Mouse (Mus musculus) lung, embryonic 14.5 days (tissue): ENCODE measurements at regions not wholly inside any gene's neighbourhood (a gene's known extent, or its start where the extent isn't known, plus 50 kb on each side); places are given as distances from the start of the nearest gene placed in this dataset.
A peak's percentile ranks its signal among the peaks of the same experiment; 100 is the strongest.

Experiments
- ATAC-seq: fragments of 200-750 bp; cut with Nextera tagmentation; 2 replicates; pipeline ENCODE4 v1.8.0; 2017; ENCODE audit warnings: mild to moderate bottlenecking, moderate TSS enrichment, moderate library complexity; ENCODE audit not compliant: insufficient read depth
- DNase-seq: peaks from one replicate; pipeline ENCODE4 v3.0.0-alpha.2; 2015
- H3K27ac ChIP-seq: fragments of 300-500 bp; sonication (generic); 2 replicates; pipeline ENCODE4 v1.5.1; 2014; ENCODE audit warnings: low read depth, mild to moderate bottlenecking, moderate library complexity
- H3K27me3 ChIP-seq: fragments of 300-500 bp; sonication (generic); 2 replicates; pipeline ENCODE4 v1.6.1; 2014; ENCODE audit warnings: low read length, control low read depth; ENCODE audit not compliant: insufficient read depth
- H3K36me3 ChIP-seq: fragments of 300-500 bp; sonication (generic); 2 replicates; pipeline ENCODE4 v1.6.1; 2014; ENCODE audit warnings: control low read depth; ENCODE audit not compliant: insufficient read depth
- H3K4me1 ChIP-seq: fragments of 300-500 bp; sonication (generic); 2 replicates; pipeline ENCODE4 v1.6.1; 2014; ENCODE audit warnings: antibody characterized with exemption, control low read depth; ENCODE audit not compliant: insufficient read depth
- H3K4me2 ChIP-seq: fragments of 300-500 bp; sonication (generic); 2 replicates; pipeline ENCODE4 v1.6.1; 2014; ENCODE audit warnings: mild to moderate bottlenecking
- H3K4me3 ChIP-seq: fragments of 300-500 bp; sonication (generic); 2 replicates; pipeline ENCODE4 v1.5.1; 2014; ENCODE audit warnings: low read depth, low read length
- H3K9ac ChIP-seq: fragments of 300-500 bp; sonication (generic); 2 replicates; pipeline ENCODE4 v1.6.1; 2014
- H3K9me3 ChIP-seq: fragments of 300-500 bp; sonication (generic); 2 replicates; pipeline ENCODE4 v1.6.1; 2016; ENCODE audit warnings: low read depth, low read length, control low read depth
- CTCF ChIP-seq: IDR thresholded peaks from 2 replicates; pipeline ENCODE4 v1.5.1; 2016; ENCODE audit warnings: antibody characterized with exemption, low read depth
- WGBS: fragments of 180-500 bp; shearing (Covaris S2); extraction: QIAGEN DNeasy Blood & Tissue Kit; methylation state at CpG from one replicate; pipeline ENCODE4 v1.1.7; 2014; 5-methylcytosine and 5-hydroxymethylcytosine counted together

GRCm38 (mm10) chr1:52305679-52306632 lies 72.9 kb upstream of the Gls start:
- Histone ChIP-seq H3K9ac (no peak overlapping the region), H3K9me3 (no peaks in the 10 kb centered on the region), H3K4me1 (no peaks in the 10 kb centered on the region), H3K27ac (no peak overlapping the region), H3K27me3 (no peaks in the 10 kb centered on the region), H3K36me3 (no peaks in the 10 kb centered on the region), H3K4me3 (no peak overlapping the region), H3K4me2 (no peak overlapping the region)
- no peak for ATAC-seq
- WGBS, result 79% methylated on average over 18 of the region's 18 CpGs
- TF ChIP-seq CTCF, result no peak
- no peak for DNase-seq

- Histone ChIP-seq H3K27me3 (no peaks in the 10 kb centered on the region), H3K36me3 (no peaks in the 10 kb centered on the region), H3K4me1 (no peaks in the 10 kb centered on the region), H3K4me2 (0 out of 2 replicates have a peak overlapping the region, but pooled peaks have one; percentile 27), H3K9me3 (no peaks in the 10 kb centered on the region), H3K27ac (no peak overlapping the region), H3K4me3 (no peak overlapping the region), H3K9ac (no peak overlapping the region)
- ATAC-seq (peak; percentile 80; the same call in 1 of the 2 replicates), DNase-seq (peak; percentile 90)
- WGBS, result 7% methylated on average over 6 of the region's 6 CpGs
- TF ChIP-seq CTCF, result peak; percentile 74
These were observed 69.5 kb upstream of the Gls start for GRCm38 (mm10) chr1:52302557-52302956.

GRCm38 (mm10) chr1:52301266-52301665 lies 68.2 kb upstream of the Gls start:
- Histone ChIP-seq H3K9me3 (no peaks in the 10 kb centered on the region), H3K27ac (no peak overlapping the region), H3K4me1 (no peaks in the 10 kb centered on the region), H3K4me3 (no peak overlapping the region), H3K4me2 (no peak overlapping the region), H3K27me3 (no peaks in the 10 kb centered on the region), H3K36me3 (no peaks in the 10 kb centered on the region), H3K9ac (no peak overlapping the region)
- TF ChIP-seq CTCF, result peak; percentile 65
- WGBS, result 50% methylated on average over 2 of the region's 2 CpGs
- DNase-seq (peak; percentile 75), ATAC-seq (no peak)

- Histone ChIP-seq H3K4me1 (no peaks in the 10 kb centered on the region), H3K27me3 (no peaks in the 10 kb centered on the region), H3K9me3 (no peaks in the 10 kb centered on the region), H3K4me2 (no peak overlapping the region), H3K36me3 (no peaks in the 10 kb centered on the region), H3K4me3 (no peak overlapping the region), H3K27ac (no peak overlapping the region), H3K9ac (no peak overlapping the region)
- DNase-seq (peak; percentile 11), ATAC-seq (no peak)
- peak; percentile 55 for TF ChIP-seq CTCF
- 60% methylated on average over 7 of the region's 7 CpGs for WGBS
These were observed 66.5 kb upstream of the Gls start for GRCm38 (mm10) chr1:52299559-52299958.

- Histone ChIP-seq H3K27ac (no peak overlapping the region), H3K27me3 (no peaks in the 10 kb centered on the region), H3K4me1 (peaks cover 4% of the 10 kb centered on the region; the same call in 1 of the 2 replicates), H3K4me2 (no peak overlapping the region), H3K9me3 (no peaks in the 10 kb centered on the region), H3K9ac (no peak overlapping the region), H3K4me3 (no peak overlapping the region), H3K36me3 (no peaks in the 10 kb centered on the region)
- DNase-seq (no peak), ATAC-seq (no peak)
- no peak for TF ChIP-seq CTCF
- WGBS, result 75% methylated on average over 5 of the region's 5 CpGs
These were observed 65.3 kb upstream of the Gls start for GRCm38 (mm10) chr1:52298336-52298735.

- no peak overlapping the region for H3K4me2 ChIP-seq
- no peaks in the 10 kb centered on the region for H3K9me3 ChIP-seq
- no peak for TF ChIP-seq CTCF
- H3K27me3 ChIP-seq, result no peaks in the 10 kb centered on the region
- no peak overlapping the region for H3K4me3 ChIP-seq
- H3K9ac ChIP-seq, result no peak overlapping the region
- H3K27ac ChIP-seq, result no peak overlapping the region
- H3K4me1 ChIP-seq, result peaks cover 5% of the 10 kb centered on the region; the same call in 1 of the 2 replicates
- ATAC-seq (no peak), DNase-seq (no peak)
- WGBS, result 40% methylated on average over 2 of the region's 2 CpGs
- H3K36me3 ChIP-seq, result no peaks in the 10 kb centered on the region
These were observed 63.1 kb upstream of the Gls start for GRCm38 (mm10) chr1:52296178-52296577.

GRCm38 (mm10) chr1:52294521-52294920 lies 61.5 kb upstream of the Gls start:
- DNase-seq (no peak), ATAC-seq (no peak)
- Histone ChIP-seq H3K27ac (no peak overlapping the region), H3K27me3 (no peaks in the 10 kb centered on the region), H3K4me1 (peaks cover 5% of the 10 kb centered on the region; the same call in 1 of the 2 replicates), H3K4me3 (no peak overlapping the region), H3K4me2 (no peak overlapping the region), H3K36me3 (no peaks in the 10 kb centered on the region), H3K9me3 (no peaks in the 10 kb centered on the region), H3K9ac (no peak overlapping the region)
- WGBS, result 78% methylated on average over 2 of the region's 2 CpGs
- no peak for TF ChIP-seq CTCF
